Mouse (Mus musculus): ENCODE results near the gene Abi3. TPM values are rescaled to one million over a fixed set of nuclear protein-coding genes. Genes with fewer than 3 reads are reported as not detected.
A peak's percentile ranks its signal among the peaks of the same experiment; 100 is the strongest.

Gene Abi3
- polyA plus RNA-seq, 1 experiment from 2014 or later, result 8.1 TPM

- ATAC-seq, result no peak
- H3K27me3 ChIP-seq (replicated peaks; ENCODE audit: control insufficient read depth, insufficient read depth, low read length), result no peaks in the 10 kb centered on the region
- H3K4me3 ChIP-seq (ENCODE audit: low read depth, low read length), result no peak overlapping the region
- H3K9ac ChIP-seq (ENCODE audit: low read depth, low read length), result no peak overlapping the region
- WGBS, result 97% methylated on average over 5 of the region's 5 CpGs
- H3K27ac ChIP-seq (ENCODE audit: low read depth, low read length), result no peak overlapping the region
- no peaks in the 10 kb centered on the region for H3K36me3 ChIP-seq (ENCODE audit: control insufficient read depth, insufficient read depth)
- no peak overlapping the region for H3K4me2 ChIP-seq (replicated peaks; ENCODE audit: low read depth)
- H3K4me1 ChIP-seq (replicated peaks; ENCODE audit: control insufficient read depth, insufficient read depth, low read length), result 0 out of 2 replicates have a peak, but pooled peaks cover 9% of the 10 kb centered on the region
- TF ChIP-seq CTCF (IDR thresholded peaks at IDR 0.05; ENCODE audit: low read depth), result no peak
- no peaks in the 10 kb centered on the region for H3K9me3 ChIP-seq (ENCODE audit: control insufficient read depth)
Measured at GRCm38 (mm10) chr11:95807884-95808283, 34.4 kb downstream of the Abi3 start.

GRCm38 (mm10) chr11:95805527-95805926, 36.7 kb downstream of the Abi3 start:
- H3K27ac ChIP-seq (ENCODE audit: low read depth, low read length), result peak overlapping the region; percentile 60
- 0 out of 2 replicates have a peak, but pooled peaks cover 11% of the 10 kb centered on the region for H3K4me1 ChIP-seq (replicated peaks; ENCODE audit: control insufficient read depth, insufficient read depth, low read length)
- no peaks in the 10 kb centered on the region for H3K9me3 ChIP-seq (ENCODE audit: control insufficient read depth)
- no peaks in the 10 kb centered on the region for H3K27me3 ChIP-seq (replicated peaks; ENCODE audit: control insufficient read depth, insufficient read depth, low read length)
- H3K36me3 ChIP-seq (ENCODE audit: control insufficient read depth, insufficient read depth), result no peaks in the 10 kb centered on the region
- no peak overlapping the region for H3K9ac ChIP-seq (ENCODE audit: low read depth, low read length)
- no peak overlapping the region for H3K4me3 ChIP-seq (ENCODE audit: low read depth, low read length)
- WGBS, result 22% methylated on average over 3 of the region's 3 CpGs
- no peak overlapping the region for H3K4me2 ChIP-seq (replicated peaks; ENCODE audit: low read depth)
- TF ChIP-seq CTCF (IDR thresholded peaks at IDR 0.05; ENCODE audit: low read depth), result 0 out of 2 replicates have a peak, but pooled peaks have one; percentile 5
- ATAC-seq, result peak; percentile 89

- no peak overlapping the region for H3K9ac ChIP-seq (ENCODE audit: low read depth, low read length)
- H3K27me3 ChIP-seq (replicated peaks; ENCODE audit: control insufficient read depth, insufficient read depth, low read length), result no peaks in the 10 kb centered on the region
- H3K4me2 ChIP-seq (replicated peaks; ENCODE audit: low read depth), result no peak overlapping the region
- peak overlapping the region; percentile 60 for H3K27ac ChIP-seq (ENCODE audit: low read depth, low read length)
- TF ChIP-seq CTCF (IDR thresholded peaks at IDR 0.05; ENCODE audit: low read depth), result no peak
- 0 out of 2 replicates have a peak, but pooled peaks cover 12% of the 10 kb centered on the region for H3K4me1 ChIP-seq (replicated peaks; ENCODE audit: control insufficient read depth, insufficient read depth, low read length)
- H3K4me3 ChIP-seq (ENCODE audit: low read depth, low read length), result no peak overlapping the region
- WGBS, result 48% methylated on average over 5 of the region's 5 CpGs
- peak; percentile 67 for ATAC-seq
- H3K9me3 ChIP-seq (ENCODE audit: control insufficient read depth), result no peaks in the 10 kb centered on the region
- no peaks in the 10 kb centered on the region for H3K36me3 ChIP-seq (ENCODE audit: control insufficient read depth, insufficient read depth)
Measured at GRCm38 (mm10) chr11:95805010-95805409, 37.3 kb downstream of the Abi3 start.

GRCm38 (mm10) chr11:95795582-95795981, 46.7 kb downstream of the Abi3 start:
- Histone ChIP-seq H3K4me1 (replicated peaks; ENCODE audit: control insufficient read depth, insufficient read depth, low read length) (0 out of 2 replicates have a peak, but pooled peaks cover 2% of the 10 kb centered on the region), H3K9me3 (ENCODE audit: control insufficient read depth) (no peaks in the 10 kb centered on the region), H3K4me3 (ENCODE audit: low read depth, low read length) (no peak overlapping the region), H3K4me2 (replicated peaks; ENCODE audit: low read depth) (no peak overlapping the region), H3K27ac (ENCODE audit: low read depth, low read length) (no peak overlapping the region), H3K27me3 (replicated peaks; ENCODE audit: control insufficient read depth, insufficient read depth, low read length) (peaks cover 19% of the 10 kb centered on the region), H3K9ac (ENCODE audit: low read depth, low read length) (no peak overlapping the region), H3K36me3 (ENCODE audit: control insufficient read depth, insufficient read depth) (no peaks in the 10 kb centered on the region)
- WGBS, result 63% methylated on average over 5 of the region's 5 CpGs
- no peak for ATAC-seq
- TF ChIP-seq CTCF (IDR thresholded peaks at IDR 0.05; ENCODE audit: low read depth), result no peak

GRCm38 (mm10) chr11:95794201-95794600, 48.1 kb downstream of the Abi3 start:
- WGBS, result 66% methylated on average over 5 of the region's 5 CpGs
- Histone ChIP-seq H3K9ac (ENCODE audit: low read depth, low read length) (no peak overlapping the region), H3K36me3 (ENCODE audit: control insufficient read depth, insufficient read depth) (no peaks in the 10 kb centered on the region), H3K4me3 (ENCODE audit: low read depth, low read length) (no peak overlapping the region), H3K9me3 (ENCODE audit: control insufficient read depth) (no peaks in the 10 kb centered on the region), H3K27me3 (replicated peaks; ENCODE audit: control insufficient read depth, insufficient read depth, low read length) (peaks cover 19% of the 10 kb centered on the region), H3K4me1 (replicated peaks; ENCODE audit: control insufficient read depth, insufficient read depth, low read length) (no peaks in the 10 kb centered on the region), H3K4me2 (replicated peaks; ENCODE audit: low read depth) (no peak overlapping the region), H3K27ac (ENCODE audit: low read depth, low read length) (no peak overlapping the region)
- no peak for ATAC-seq
- TF ChIP-seq CTCF (IDR thresholded peaks at IDR 0.05; ENCODE audit: low read depth), result no peak

GRCm38 (mm10) chr11:95792950-95793509, 49.2 kb downstream of the Abi3 start:
- H3K9ac ChIP-seq (ENCODE audit: low read depth, low read length), result no peak overlapping the region
- no peaks in the 10 kb centered on the region for H3K4me1 ChIP-seq (replicated peaks; ENCODE audit: control insufficient read depth, insufficient read depth, low read length)
- H3K27me3 ChIP-seq (replicated peaks; ENCODE audit: control insufficient read depth, insufficient read depth, low read length), result peaks cover 19% of the 10 kb centered on the region
- ATAC-seq, result no peak
- no peaks in the 10 kb centered on the region for H3K36me3 ChIP-seq (ENCODE audit: control insufficient read depth, insufficient read depth)
- H3K9me3 ChIP-seq (ENCODE audit: control insufficient read depth), result no peaks in the 10 kb centered on the region
- no peak overlapping the region for H3K4me3 ChIP-seq (ENCODE audit: low read depth, low read length)
- 88% methylated on average over 8 of the region's 8 CpGs for WGBS
- H3K4me2 ChIP-seq (replicated peaks; ENCODE audit: low read depth), result no peak overlapping the region
- no peak overlapping the region for H3K27ac ChIP-seq (ENCODE audit: low read depth, low read length)
- TF ChIP-seq CTCF (IDR thresholded peaks at IDR 0.05; ENCODE audit: low read depth), result no peak

Measured in intestine, postnatal 0 days (tissue).